Mouse (Mus musculus) lung, adult 18-20 months (tissue): ENCODE results near the gene Rpl7l1.
A peak's percentile ranks its signal among the peaks of the same experiment; 100 is the strongest.
"Not testable (repeated sequence)": the region's sequence is repeated elsewhere in the genome, so short reads cannot be mapped to it uniquely, and the experiment has no call there.

Experiments used
- DNase-seq, 2 experiments: peaks; one replicate each; pipeline ENCODE4 v3.0.0; 2022; ENCODE audit warnings: mixed read lengths in 2 of 2

Gene Rpl7l1

GRCm38 (mm10) chr17:46775070-46775469, 7.4 kb downstream of the Rpl7l1 start:
- DNase-seq = no peak

- no peak for DNase-seq
Measured at GRCm38 (mm10) chr17:46774131-46774472, 8.4 kb downstream of the Rpl7l1 start.

GRCm38 (mm10) chr17:46773278-46774130, 9.0 kb downstream of the Rpl7l1 start:
- no peak for DNase-seq

GRCm38 (mm10) chr17:46772404-46773277, 9.8 kb downstream of the Rpl7l1 start, which contains the start of gene 2310039H08Rik:
2310039H08Rik (plus strand) TSS chr17:46772635.
- peak; percentile 83 to 86 for DNase-seq

GRCm38 (mm10) chr17:46772038-46772403, 10.5 kb downstream of the Rpl7l1 start:
- DNase-seq = no peak

GRCm38 (mm10) chr17:46771616-46772015, 10.9 kb downstream of the Rpl7l1 start:
- DNase-seq = no peak

GRCm38 (mm10) chr17:46771025-46771424, 11.4 kb downstream of the Rpl7l1 start:
- DNase-seq = no peak

GRCm38 (mm10) chr17:46770546-46770945, 11.9 kb downstream of the Rpl7l1 start:
- DNase-seq = no peak

- DNase-seq = peak; percentile 69 to 80
Measured at GRCm38 (mm10) chr17:46767868-46768267, 14.6 kb downstream of the Rpl7l1 start.

GRCm38 (mm10) chr17:46764916-46765315, 17.6 kb downstream of the Rpl7l1 start:
- not testable (repeated sequence) for DNase-seq

- DNase-seq = no peak
Measured at GRCm38 (mm10) chr17:46763544-46763943, 18.9 kb downstream of the Rpl7l1 start, which contains the start of gene Ptcra. Ptcra (minus strand) TSS chr17:46763712.

- DNase-seq = no peak
Measured at GRCm38 (mm10) chr17:46758753-46759152, 23.7 kb downstream of the Rpl7l1 start.

- peak; percentile 98 for DNase-seq
Measured at GRCm38 (mm10) chr17:46751794-46752556, 30.5 kb downstream of the Rpl7l1 start, which contains the start of gene Cnpy3. Cnpy3 (minus strand) TSS chr17:46752214.

GRCm38 (mm10) chr17:46751056-46751793, 31.2 kb downstream of the Rpl7l1 start:
- peak; percentile 62 to 74 for DNase-seq

GRCm38 (mm10) chr17:46750580-46750979, 31.9 kb downstream of the Rpl7l1 start:
- DNase-seq = no peak

- DNase-seq = no peak
Measured at GRCm38 (mm10) chr17:46749282-46749681, 33.2 kb downstream of the Rpl7l1 start.

GRCm38 (mm10) chr17:46747806-46748205, 34.7 kb downstream of the Rpl7l1 start:
- DNase-seq = no peak

GRCm38 (mm10) chr17:46747234-46747633, 35.2 kb downstream of the Rpl7l1 start:
- peak; percentile 16 to 18 for DNase-seq

- no peak for DNase-seq
Measured at GRCm38 (mm10) chr17:46745506-46745905, 37.0 kb downstream of the Rpl7l1 start.

- DNase-seq = peak; percentile 71 to 80
Measured at GRCm38 (mm10) chr17:46742986-46743385, 39.5 kb downstream of the Rpl7l1 start.

GRCm38 (mm10) chr17:46741305-46741704, 41.2 kb downstream of the Rpl7l1 start:
- DNase-seq = no peak

- DNase-seq = peak; percentile 19 to 32
Measured at GRCm38 (mm10) chr17:46736160-46736559, 46.3 kb downstream of the Rpl7l1 start.
